Mouse (Mus musculus): ENCODE measurements around the gene Skiv2l. TPM values are rescaled to one million over a fixed set of nuclear protein-coding genes. Genes with fewer than 3 reads are reported as not detected.

Skiv2l gene
- 10 to 100 TPM; 67.2 to 85.0 (median 83.5) TPM for total RNA-seq (2022)

- peak; percentile 97 for DNase-seq
Observed at GRCm38 (mm10) chr17:34849722-34850516, at the start of gene Skiv2l, which contains the start of gene Nelfe. Gene Skiv2l (minus strand): TSS chr17:34850210. Gene Nelfe (plus strand): TSS chr17:34850391.

DNA sequence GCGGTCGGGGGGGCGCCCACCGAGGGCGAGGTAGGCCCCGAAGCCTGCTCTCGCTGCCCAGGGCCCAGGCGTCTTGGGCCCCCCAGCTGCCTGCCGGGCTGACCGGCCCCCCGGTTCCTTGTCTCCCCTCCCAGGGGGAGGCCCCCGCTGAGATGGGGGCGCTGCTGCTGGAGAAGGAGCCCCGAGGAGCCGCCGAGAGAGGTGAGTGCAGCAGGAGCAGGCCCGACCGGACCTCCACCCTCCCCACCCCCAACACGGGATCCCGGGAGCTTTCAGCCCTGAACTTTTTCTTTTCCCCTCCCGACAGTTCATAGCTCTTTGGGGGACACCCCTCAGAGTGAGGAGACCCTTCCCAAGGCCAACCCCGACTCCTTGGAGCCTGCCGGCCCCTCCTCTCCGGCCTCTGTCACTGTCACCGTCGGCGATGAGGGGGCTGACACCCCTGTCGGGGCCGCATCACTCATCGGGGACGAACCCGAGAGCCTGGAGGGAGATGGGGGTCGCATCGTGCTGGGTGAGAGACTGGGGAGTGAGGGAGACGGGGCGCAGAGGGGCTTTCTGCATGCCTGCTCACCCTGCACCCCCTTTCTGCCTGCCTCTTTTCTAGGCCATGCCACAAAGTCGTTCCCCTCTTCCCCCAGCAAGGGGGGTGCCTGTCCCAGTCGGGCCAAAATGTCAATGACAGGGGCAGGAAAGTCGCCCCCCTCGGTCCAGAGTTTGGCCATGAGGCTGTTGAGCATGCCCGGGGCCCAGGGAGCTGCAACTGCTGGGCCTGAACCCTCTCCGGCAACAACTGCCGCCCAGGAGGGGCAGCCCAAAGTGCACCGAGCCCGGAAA lies 49.3 kb upstream of the Skiv2l start:
- no peak for DNase-seq

DNA sequence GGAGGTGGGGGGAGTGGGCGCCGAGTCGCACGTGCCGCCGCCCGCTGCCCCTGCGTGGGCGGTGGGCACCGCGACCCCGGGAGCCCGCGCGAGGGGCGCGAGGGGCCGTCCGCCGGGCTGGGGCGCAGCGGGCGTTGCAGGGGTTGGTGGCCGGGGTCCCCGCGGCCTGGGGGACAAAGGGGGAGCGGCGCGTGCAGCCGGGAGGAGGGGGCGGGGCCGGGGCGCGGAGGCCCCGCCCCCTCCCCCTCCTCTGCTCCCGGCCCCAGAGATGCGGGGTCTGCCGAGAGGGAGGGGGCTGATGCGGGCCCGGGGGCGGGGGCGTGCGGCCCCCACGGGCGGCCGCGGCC lies 48.7 kb upstream of the Skiv2l start:
- DNase-seq: no peak

GRCm38 (mm10) chr17:34898160-34898586 lies 48.2 kb upstream of the Skiv2l start, which contains the start of the genes C2 and Ehmt2:
Gene C2 (minus strand): TSS chr17:34898265.
Gene Ehmt2 (plus strand): TSS chr17:34898469.
- peak; percentile 74 for DNase-seq

DNA sequence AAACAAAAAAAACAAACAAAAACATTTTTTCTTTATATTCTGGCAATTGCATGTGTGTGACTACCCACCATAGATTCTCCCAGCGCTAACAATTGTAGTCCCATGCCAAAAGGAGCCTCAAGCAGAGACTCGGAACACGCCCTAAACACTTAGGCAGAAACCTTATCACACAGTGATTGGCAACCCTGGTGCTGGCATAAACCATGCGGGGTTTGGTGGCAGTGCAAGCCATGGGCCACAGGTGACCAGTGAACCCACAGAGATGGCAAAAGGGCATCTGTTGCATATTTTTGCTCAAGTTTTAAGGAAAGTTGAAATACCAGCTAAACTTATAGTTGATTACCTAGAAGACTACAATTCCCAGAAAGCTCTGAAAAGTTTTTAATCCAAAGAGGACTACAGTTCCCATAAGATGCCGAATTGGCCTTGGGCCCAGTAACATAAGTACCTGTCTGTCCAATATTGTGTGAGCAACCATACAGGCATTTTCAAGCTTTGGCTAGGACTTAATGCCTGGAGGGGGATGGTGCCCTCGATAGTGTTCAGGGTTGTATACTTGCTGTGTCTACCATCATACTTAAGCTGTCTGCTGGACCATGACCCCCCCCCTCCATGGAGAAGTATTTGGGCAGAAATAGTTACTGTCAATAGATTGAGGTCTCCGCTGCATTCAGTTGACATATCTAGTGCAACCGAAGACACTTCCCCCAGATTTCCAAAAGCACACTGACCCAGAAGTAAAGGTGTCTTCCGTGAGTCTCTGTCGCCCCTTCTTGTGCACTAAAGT lies 47.6 kb upstream of the Skiv2l start:
- no peak for DNase-seq

DNA sequence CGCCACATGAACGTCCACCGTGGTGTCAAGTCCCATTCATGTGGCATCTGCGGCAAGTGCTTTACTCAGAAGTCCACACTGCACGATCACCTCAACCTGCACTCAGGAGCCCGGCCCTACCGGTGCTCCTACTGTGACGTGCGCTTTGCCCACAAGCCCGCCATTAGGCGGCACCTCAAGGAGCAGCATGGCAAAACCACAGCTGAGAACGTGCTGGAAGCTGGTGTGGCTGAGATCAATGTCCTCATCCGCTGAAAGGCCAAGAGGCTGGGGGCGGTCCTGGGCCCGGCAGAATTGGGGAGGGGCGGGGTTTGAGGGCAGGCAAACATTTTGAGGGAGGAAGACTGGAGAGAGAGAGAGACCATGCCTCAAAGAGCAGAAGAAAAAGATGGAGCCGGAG lies 46.4 kb upstream of the Skiv2l start:
- DNase-seq: no peak

DNA sequence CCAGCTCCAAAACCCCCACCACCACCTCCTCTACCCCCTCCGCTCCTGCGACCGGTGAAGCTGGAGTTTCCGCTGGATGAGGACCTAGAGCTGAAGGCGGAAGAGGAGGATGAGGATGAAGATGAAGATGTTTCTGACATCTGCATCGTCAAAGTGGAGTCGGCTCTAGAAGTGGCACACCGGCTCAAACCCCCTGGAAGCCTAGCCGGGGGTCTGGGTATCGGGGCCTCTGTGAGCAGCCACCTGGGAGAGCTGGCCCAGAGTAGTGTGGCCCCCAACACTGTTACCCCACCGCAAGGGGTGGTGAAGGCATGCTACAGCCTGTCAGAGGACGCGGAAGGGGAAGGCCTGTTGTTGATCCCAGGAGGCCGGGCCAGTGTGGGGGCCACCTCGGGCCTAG lies 45.7 kb upstream of the Skiv2l start:
- no peak for DNase-seq

DNA sequence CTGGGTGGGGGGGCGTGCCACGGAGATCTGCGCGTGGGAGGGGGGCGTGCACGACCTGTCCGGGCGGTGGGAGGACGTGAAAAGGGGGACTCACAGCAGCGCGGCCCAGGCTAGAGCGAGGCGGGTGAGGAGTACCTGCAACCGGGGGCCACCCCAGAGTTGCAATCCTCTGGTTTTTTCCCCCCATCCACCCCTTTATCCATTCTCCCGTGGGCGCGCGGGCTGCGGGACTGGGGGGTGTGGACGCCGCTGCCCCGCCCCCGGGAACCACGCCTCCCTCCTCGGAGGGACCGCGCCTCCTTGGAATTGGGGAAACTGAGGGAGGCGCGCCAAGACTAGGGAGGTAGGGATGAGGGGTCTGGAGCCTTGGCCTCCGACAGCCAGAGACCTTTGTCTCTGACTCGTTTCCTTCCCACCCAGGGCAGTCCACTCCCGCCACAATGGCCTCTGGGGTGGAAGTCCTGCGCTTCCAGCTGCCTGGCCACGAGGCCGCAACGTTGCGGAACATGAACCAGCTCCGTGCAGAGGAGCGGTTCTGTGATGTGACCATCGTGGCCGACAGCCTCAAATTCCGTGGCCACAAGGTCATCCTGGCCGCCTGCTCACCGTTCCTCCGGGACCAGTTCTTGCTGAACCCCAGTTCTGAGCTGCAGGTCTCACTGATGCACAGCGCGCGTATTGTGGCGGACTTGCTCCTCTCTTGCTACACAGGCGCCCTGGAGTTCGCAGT lies 45.0 kb upstream of the Skiv2l start:
- DNase-seq: no peak

DNA sequence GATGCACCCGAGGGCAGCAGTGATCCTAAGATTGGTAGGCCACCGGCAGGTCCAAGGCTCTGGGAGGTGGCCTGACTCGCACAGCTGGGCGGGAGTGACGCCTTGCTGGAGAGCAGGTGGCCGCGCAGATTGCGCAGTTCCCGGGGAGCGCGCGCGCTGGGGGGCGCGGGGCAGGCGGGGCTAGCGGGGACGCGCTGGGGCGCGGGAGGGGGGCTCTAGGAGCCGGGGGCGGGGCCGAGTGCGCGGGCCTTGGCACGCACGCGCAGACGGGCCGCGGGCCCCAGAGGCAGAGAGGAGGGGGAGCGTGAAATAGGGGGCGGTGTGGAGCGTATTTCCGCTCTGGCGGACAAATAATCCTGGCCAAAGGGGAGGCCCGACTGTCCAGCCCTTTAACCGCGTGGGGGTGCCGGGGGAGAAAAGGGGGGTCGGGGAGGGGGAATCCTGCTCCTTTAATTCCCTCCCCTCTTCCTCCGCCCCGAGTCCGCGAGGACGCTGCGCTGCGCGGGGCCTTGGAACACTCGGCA lies 44.1 kb upstream of the Skiv2l start:
- DNase-seq: peak; percentile 93

DNA sequence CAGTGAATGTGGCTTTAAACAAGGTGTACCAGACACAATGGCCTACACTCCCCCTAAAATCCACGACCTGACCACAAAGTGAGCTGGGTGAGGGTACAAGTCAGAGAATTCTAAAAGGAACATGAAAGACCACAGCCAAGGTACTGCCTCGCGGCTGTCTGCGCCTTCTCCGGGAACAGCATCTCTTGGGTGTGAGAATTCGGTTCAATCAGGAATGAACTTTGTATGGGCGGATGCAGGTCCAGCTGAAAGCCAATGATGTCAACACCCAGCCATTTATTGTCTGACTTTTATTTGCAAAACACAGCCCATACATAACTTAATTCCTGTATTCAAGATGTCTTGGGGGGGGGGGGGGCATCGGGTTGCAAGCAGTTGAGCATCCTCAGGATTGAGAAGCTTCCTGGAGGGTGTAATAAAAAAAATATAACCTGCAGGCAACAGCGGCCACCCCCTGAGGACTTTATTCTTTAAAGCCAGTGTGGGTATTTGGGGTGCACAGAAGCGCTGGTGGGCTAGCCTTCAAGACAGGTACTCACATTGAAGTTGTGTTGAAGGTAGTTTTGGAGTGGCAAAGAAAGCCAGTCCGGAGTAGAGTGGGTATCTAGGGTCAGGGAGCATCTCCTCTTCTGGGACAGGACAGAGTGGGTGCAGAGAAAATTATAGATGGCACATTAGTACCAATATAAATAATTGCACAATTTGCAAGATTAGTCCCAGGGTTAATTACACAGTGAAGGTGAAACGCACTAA lies 43.2 kb upstream of the Skiv2l start:
- DNase-seq: no peak

DNA sequence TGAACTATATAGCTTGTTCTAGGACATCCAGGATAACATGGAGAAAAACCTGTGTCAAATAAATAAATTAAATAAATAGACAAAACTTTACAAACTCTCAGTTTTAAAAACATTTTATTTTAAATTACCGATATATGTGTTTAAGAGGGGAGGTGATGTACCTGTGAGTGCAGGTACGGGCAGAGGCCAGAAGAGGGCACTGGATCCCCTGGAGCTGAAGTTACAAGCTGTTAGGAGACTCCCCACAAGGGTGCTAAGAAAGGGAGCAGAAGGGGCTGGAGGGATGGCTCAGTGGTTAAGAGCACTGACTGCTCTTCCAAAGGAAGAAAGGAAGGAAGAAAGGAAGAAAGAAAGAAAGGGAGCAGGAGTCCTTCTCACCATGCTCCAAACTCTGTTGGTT lies 41.4 kb upstream of the Skiv2l start:
- no peak for DNase-seq

DNA sequence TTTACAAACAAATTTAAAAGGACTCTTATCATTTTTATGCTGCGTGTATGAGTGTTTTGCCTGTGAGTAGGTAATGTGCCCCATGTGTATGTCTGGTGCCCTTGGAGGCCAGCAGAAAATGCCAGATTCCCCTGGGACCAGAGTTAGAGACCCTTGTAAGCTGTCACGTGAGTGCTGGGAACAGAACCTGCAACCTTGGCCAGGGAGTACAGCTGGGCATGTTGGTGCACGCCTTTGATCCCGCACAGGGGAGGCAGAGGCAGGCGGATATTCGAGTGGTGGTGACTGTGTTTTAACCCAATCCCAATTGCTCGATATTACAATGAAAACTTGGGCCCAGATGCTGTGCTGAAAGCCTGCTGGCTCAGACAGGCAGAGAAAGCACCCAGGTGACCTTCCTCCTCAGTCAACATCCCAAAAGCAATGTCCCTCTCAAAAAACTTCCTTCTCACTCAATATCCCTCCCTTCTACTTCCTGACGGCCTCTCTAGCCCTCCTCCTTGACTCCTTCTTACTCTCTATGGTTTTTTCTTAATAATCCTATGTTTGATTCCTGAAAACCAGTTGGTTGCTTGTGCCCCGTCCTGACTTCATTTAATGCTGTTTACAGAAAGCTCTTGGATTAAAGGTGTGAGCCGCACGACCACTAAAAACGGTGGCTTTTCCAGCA lies 40.2 kb upstream of the Skiv2l start:
- DNase-seq: no peak

GRCm38 (mm10) chr17:34887942-34888341 lies 37.9 kb upstream of the Skiv2l start:
- no peak for DNase-seq

DNA sequence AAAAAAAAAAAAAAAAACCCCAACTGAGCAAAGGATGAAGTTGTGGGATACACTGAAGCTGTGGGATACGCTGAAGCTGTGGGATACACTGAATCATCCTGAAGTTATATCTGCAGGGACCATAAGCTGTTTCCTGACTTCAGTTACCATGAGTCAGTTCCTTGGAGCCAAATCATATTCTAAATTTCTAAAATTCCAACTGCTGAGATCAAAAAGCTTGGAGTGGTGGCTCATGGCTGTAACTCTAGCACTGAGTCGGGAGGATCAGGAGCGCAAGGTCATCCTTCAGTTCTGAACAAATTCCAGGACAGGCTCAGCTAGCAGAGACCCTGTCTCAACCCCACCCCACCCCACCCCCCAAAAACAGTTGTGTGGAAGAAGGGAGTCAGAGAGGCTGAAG lies 35.6 kb upstream of the Skiv2l start:
- no peak for DNase-seq

DNA sequence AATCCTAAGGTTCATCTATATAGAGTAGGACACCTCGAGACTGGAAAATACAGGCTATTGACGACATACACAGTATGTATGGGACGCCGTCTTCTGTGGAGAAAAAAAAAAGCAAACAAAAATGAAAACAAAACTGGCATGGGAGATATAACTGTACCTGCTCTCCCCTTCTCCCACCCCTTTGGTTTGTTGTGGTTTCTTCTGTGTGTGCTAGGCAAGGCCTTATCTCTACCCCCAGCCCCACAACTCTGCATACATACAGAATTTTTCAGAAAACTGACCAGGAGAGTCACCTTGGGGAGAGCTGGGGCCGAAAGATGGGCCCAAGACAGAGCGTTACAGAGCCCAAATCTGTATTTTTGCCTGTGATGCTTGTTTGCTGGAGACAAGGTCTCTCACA lies 34.7 kb upstream of the Skiv2l start:
- DNase-seq: no peak

- no peak for DNase-seq
Observed at GRCm38 (mm10) chr17:34883332-34883731, 33.3 kb upstream of the Skiv2l start.

GRCm38 (mm10) chr17:34881683-34882310 lies 31.8 kb upstream of the Skiv2l start, which contains the start of gene Gm20547:
Gene Gm20547 (minus strand): TSS chr17:34882042.
- no peak for DNase-seq

DNA sequence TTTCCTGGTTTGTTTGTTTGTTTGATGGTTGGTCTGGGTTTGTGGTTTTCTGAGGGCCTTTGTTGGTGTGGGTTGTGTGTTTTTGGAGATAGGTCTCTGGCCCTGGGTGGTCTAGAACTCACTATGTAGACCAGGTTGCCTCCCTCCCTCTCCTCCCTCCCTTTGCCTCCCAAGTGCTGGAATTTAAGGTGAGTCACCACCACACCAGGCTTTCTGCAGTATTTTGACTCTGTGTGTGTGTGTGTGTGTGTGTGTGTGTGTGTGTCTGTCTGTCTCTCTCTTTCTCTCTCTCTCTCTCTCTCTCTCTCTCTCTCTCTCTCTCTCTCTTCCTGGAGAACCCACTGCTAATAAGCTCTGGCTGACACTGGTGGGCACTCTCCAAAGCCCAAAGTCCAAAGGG lies 31.2 kb upstream of the Skiv2l start:
- no peak for DNase-seq

DNA sequence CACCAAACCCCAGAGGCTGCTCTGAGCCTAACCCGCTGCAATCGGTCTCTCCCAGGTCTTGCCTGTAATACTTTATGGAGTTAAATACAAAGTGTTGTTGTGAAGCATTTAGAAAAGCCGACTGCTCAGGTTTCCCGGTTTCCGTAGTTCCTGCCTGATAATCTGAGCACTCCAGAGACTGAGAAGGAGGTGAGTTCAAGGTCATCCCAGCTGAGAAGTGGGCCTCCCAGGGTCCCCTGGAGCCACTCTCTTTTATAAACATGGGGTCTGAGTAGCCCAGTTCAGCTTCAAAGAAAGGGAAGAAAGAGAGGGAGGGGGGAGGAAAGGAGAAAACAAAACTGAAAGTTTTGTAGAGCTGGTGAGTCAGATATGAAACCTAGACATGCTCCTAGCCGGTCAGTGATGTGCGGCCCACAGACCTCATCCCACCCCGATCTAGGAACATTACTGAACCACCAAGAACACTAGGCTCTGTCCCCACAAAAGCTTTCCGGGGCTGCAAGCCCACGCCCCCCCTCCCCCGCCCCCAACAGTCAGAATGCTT lies 29.4 kb upstream of the Skiv2l start, which contains the start of gene Zbtb12:
Zbtb12 (plus strand) TSS at position 148 of the 544 bp plus-strand sequence.
- no peak for DNase-seq
